ENCODE assay signal across 23 mouse cellular contexts in genomic region chr19:3542591-3542990, GRCm38 (mm10).
"Had no signal": no experiment of that assay in that cellular context is flagged by ENCODE, and none has a peak within 500 bp of the region (broad histone marks: within the 10 kb centered on the region; RNA-seq: fewer than 3 reads in every experiment).

No protein-coding gene starts in this region.

- H3K36me3 ChIP-seq: hindbrain, embryonic 15.5 days had no signal

- H3K4me2 ChIP-seq: heart, embryonic 12.5 days; hindbrain, embryonic 13.5 days; hindbrain, embryonic 15.5 days; kidney, embryonic 15.5 days; limb, embryonic 13.5 days; limb, embryonic 15.5 days; liver, embryonic 13.5 days; liver, embryonic 15.5 days had no signal

- DNase-seq: gastrocnemius, postnatal 14 days; gastrocnemius, postnatal 36 days; heart, adult 18-20 months; heart, postnatal 10 days; heart, postnatal 36 days; kidney, adult 11 months; kidney, adult 2 months; kidney, adult 9 months; kidney, postnatal 14 days; layer of hippocampus, adult 9-11 months; layer of hippocampus, postnatal 36 days; left cerebral cortex, postnatal 4 days; liver, embryonic 13.5 days had no signal

- H3K4me1 ChIP-seq: heart, embryonic 12.5 days; hindbrain, embryonic 13.5 days; kidney, embryonic 15.5 days; limb, embryonic 13.5 days had no signal

- H3K9ac ChIP-seq: heart, embryonic 12.5 days; hindbrain, embryonic 13.5 days; hindbrain, embryonic 15.5 days; kidney, embryonic 15.5 days; limb, embryonic 13.5 days; limb, embryonic 15.5 days; liver, embryonic 13.5 days; liver, embryonic 15.5 days had no signal

- H3K27me3 ChIP-seq: heart, embryonic 12.5 days; hindbrain, embryonic 13.5 days; hindbrain, embryonic 15.5 days; kidney, embryonic 15.5 days; limb, embryonic 13.5 days; limb, embryonic 15.5 days; liver, embryonic 13.5 days; liver, embryonic 15.5 days had no signal

- H3K27ac ChIP-seq: hindbrain, embryonic 13.5 days; hindbrain, postnatal 0 days; kidney, embryonic 15.5 days; kidney, postnatal 0 days; limb, embryonic 13.5 days; limb, embryonic 15.5 days; liver, embryonic 13.5 days; liver, embryonic 15.5 days had no signal

- H3K9me3 ChIP-seq: heart, embryonic 12.5 days; hindbrain, embryonic 13.5 days; hindbrain, embryonic 15.5 days; kidney, embryonic 15.5 days; limb, embryonic 13.5 days; limb, embryonic 15.5 days; liver, embryonic 13.5 days; liver, embryonic 15.5 days had no signal

- ATAC-seq: hindbrain, postnatal 0 days; intestine, embryonic 16.5 days had no signal

- H3K4me3 ChIP-seq: heart, embryonic 12.5 days; hindbrain, embryonic 13.5 days; hindbrain, embryonic 15.5 days; kidney, embryonic 15.5 days; limb, embryonic 13.5 days; limb, embryonic 15.5 days; liver, embryonic 13.5 days; liver, embryonic 15.5 days had no signal
